Mouse (Mus musculus) limb, embryonic 13.5 days (tissue): ENCODE results near the gene Zfp184. TPM values are rescaled to one million over a fixed set of nuclear protein-coding genes. Genes with fewer than 3 reads are reported as not detected.

ENCODE experiments used
- ATAC-seq: fragments of 200-750 bp; cut with Nextera tagmentation; 2 replicates; pipeline ENCODE4 v1.8.0; 2017; ENCODE audit warnings: low read depth, moderate number of reproducible peaks, moderate TSS enrichment; ENCODE audit not compliant: low FRiP score
- H3K27ac ChIP-seq: fragments of 300-500 bp; sonication (generic); 2 replicates; pipeline ENCODE4 v1.5.1; 2015; ENCODE audit warnings: inconsistent platforms, mild to moderate bottlenecking, moderate library complexity
- H3K27me3 ChIP-seq: fragments of 300-500 bp; sonication (generic); 2 replicates; pipeline ENCODE4 v1.6.1; 2015; ENCODE audit warnings: mild to moderate bottlenecking, inconsistent platforms
- H3K36me3 ChIP-seq: fragments of 300-500 bp; sonication (generic); 2 replicates; pipeline ENCODE4 v1.6.1; 2015; ENCODE audit warnings: inconsistent platforms, mild to moderate bottlenecking, moderate library complexity
- H3K4me1 ChIP-seq: fragments of 300-500 bp; sonication (generic); 2 replicates; pipeline ENCODE4 v1.6.1; 2015; ENCODE audit warnings: inconsistent platforms
- H3K4me2 ChIP-seq: fragments of 300-500 bp; sonication (generic); replicated peaks from 2 replicates; pipeline ENCODE4 v1.6.1; 2015; ENCODE audit warnings: inconsistent platforms, mild to moderate bottlenecking, moderate library complexity
- H3K4me3 ChIP-seq: fragments of 300-500 bp; sonication (generic); 2 replicates; pipeline ENCODE4 v1.5.1; 2015; ENCODE audit warnings: moderate library complexity, mild to moderate bottlenecking, inconsistent platforms
- H3K9ac ChIP-seq: fragments of 300-500 bp; sonication (generic); 2 replicates; pipeline ENCODE4 v1.6.1; 2015; ENCODE audit warnings: mild to moderate bottlenecking, inconsistent platforms
- H3K9me3 ChIP-seq: fragments of 300-500 bp; sonication (generic); 2 replicates; pipeline ENCODE4 v1.6.1; 2016; ENCODE audit warnings: inconsistent platforms
- WGBS: fragments of 180-500 bp; shearing (Covaris S2); methylation state at CpG from one replicate; pipeline ENCODE4 v1.1.7; 2015; 5-methylcytosine and 5-hydroxymethylcytosine counted together
- polyA plus RNA-seq: library from polyadenylated mRNA; unstranded; fragments of >200 nt; fragmentation: Nextera tagmentation; extraction: Ambion mirVana; gene quantifications from 2 replicates; pipeline ENCODE4 v1.2.1, GENCODE M21; 2015

Zfp184 gene
- polyA plus RNA-seq, 1 experiment from 2014 or later, result 20.2 TPM

GRCm38 (mm10) chr13:21969269-21969668, 24.4 kb downstream of the Zfp184 start:
- Histone ChIP-seq H3K4me3 (no peak overlapping the region), H3K27ac (no peak overlapping the region), H3K9ac (no peak overlapping the region), H3K27me3 (no peaks in the 10 kb centered on the region), H3K9me3 (peaks cover 6% of the 10 kb centered on the region; the same call in 1 of the 2 replicates), H3K4me1 (no peaks in the 10 kb centered on the region), H3K4me2 (no peak overlapping the region), H3K36me3 (no peaks in the 10 kb centered on the region)
- ATAC-seq, result no peak
- 52% methylated on average over 1 of the region's 1 CpGs for WGBS

GRCm38 (mm10) chr13:21969816-21970215, 24.9 kb downstream of the Zfp184 start:
- H3K9ac ChIP-seq, result no peak overlapping the region
- no peak for ATAC-seq
- H3K27ac ChIP-seq, result no peak overlapping the region
- H3K4me2 ChIP-seq, result no peak overlapping the region
- H3K4me1 ChIP-seq, result no peaks in the 10 kb centered on the region
- no peak overlapping the region for H3K4me3 ChIP-seq
- WGBS, result 57% methylated on average over 2 of the region's 2 CpGs
- no peaks in the 10 kb centered on the region for H3K36me3 ChIP-seq
- H3K9me3 ChIP-seq, result peaks cover 6% of the 10 kb centered on the region; the same call in 1 of the 2 replicates
- H3K27me3 ChIP-seq, result no peaks in the 10 kb centered on the region

- Histone ChIP-seq H3K9me3 (peaks cover 6% of the 10 kb centered on the region; the same call in 1 of the 2 replicates), H3K4me2 (no peak overlapping the region), H3K27ac (no peak overlapping the region), H3K27me3 (no peaks in the 10 kb centered on the region), H3K4me3 (no peak overlapping the region), H3K9ac (no peak overlapping the region), H3K36me3 (no peaks in the 10 kb centered on the region), H3K4me1 (no peaks in the 10 kb centered on the region)
- no peak for ATAC-seq
- 43% methylated on average over 3 of the region's 3 CpGs for whole genome bisulfite sequencing
Observed at GRCm38 (mm10) chr13:21971641-21972040, 26.7 kb downstream of the Zfp184 start.

- no peaks in the 10 kb centered on the region for H3K4me1 ChIP-seq
- peak overlapping the region; percentile 77 for H3K9ac ChIP-seq
- H3K9me3 ChIP-seq, result no peaks in the 10 kb centered on the region
- peaks cover 4% of the 10 kb centered on the region for H3K27me3 ChIP-seq
- under 1% methylated on average over 23 of the region's 23 CpGs for WGBS
- H3K4me2 ChIP-seq, result peak overlapping the region; percentile 48
- H3K27ac ChIP-seq, result peak overlapping the region; percentile 90
- no peaks in the 10 kb centered on the region for H3K36me3 ChIP-seq
- peak; percentile 85 for ATAC-seq
- H3K4me3 ChIP-seq, result peak overlapping the region; percentile 57
Observed at GRCm38 (mm10) chr13:21974221-21974725, 29.4 kb downstream of the Zfp184 start.

GRCm38 (mm10) chr13:21974726-21975473, 30.0 kb downstream of the Zfp184 start:
- no peaks in the 10 kb centered on the region for H3K4me1 ChIP-seq
- ATAC-seq, result peak; percentile 93
- peak overlapping the region; percentile 48 for H3K4me2 ChIP-seq
- H3K27me3 ChIP-seq, result peaks cover 6% of the 10 kb centered on the region
- no peaks in the 10 kb centered on the region for H3K36me3 ChIP-seq
- 5% methylated on average over 20 of the region's 20 CpGs for WGBS
- peak overlapping the region; percentile 90 for H3K27ac ChIP-seq
- H3K9me3 ChIP-seq, result no peaks in the 10 kb centered on the region
- peak overlapping the region; percentile 57 for H3K4me3 ChIP-seq
- peak overlapping the region; percentile 77 for H3K9ac ChIP-seq

- Histone ChIP-seq H3K4me1 (peaks cover 13% of the 10 kb centered on the region; the same call in 1 of the 2 replicates), H3K4me3 (peak within 1 kb of the TSS; percentile 58), H3K27ac (0 out of 2 replicates have a peak within 1 kb of the TSS, but pooled peaks have one; percentile 22), H3K9ac (peak within 1 kb of the TSS; percentile 78), H3K4me2 (peak within 1 kb of the TSS; percentile 94), H3K27me3 (peaks cover 53% of the 10 kb centered on the region), H3K36me3 (no peaks in the 10 kb centered on the region), H3K9me3 (no peaks in the 10 kb centered on the region)
- ATAC-seq, result peak; percentile 78
- WGBS, result under 1% methylated on average over 56 of the region's 58 CpGs
Observed at GRCm38 (mm10) chr13:21980981-21981802, 36.3 kb downstream of the Zfp184 start, which contains the start of gene Pom121l2. Gene Pom121l2, plus strand, starts transcription at chr13:21981194.

GRCm38 (mm10) chr13:21981803-21982193, 36.9 kb downstream of the Zfp184 start:
- no peak overlapping the region for H3K27ac ChIP-seq
- 3% methylated on average over 17 of the region's 17 CpGs for WGBS
- H3K27me3 ChIP-seq, result peaks cover 59% of the 10 kb centered on the region
- peak overlapping the region; percentile 94 for H3K4me2 ChIP-seq
- peak overlapping the region; percentile 78 for H3K9ac ChIP-seq
- H3K36me3 ChIP-seq, result no peaks in the 10 kb centered on the region
- no peak for ATAC-seq
- H3K4me1 ChIP-seq, result peaks cover 13% of the 10 kb centered on the region; the same call in 1 of the 2 replicates
- H3K4me3 ChIP-seq, result peak overlapping the region; percentile 58
- H3K9me3 ChIP-seq, result no peaks in the 10 kb centered on the region

GRCm38 (mm10) chr13:21984486-21984885, 39.6 kb downstream of the Zfp184 start:
- WGBS, result 85% methylated on average over 2 of the region's 2 CpGs
- Histone ChIP-seq H3K27me3 (peaks cover 61% of the 10 kb centered on the region), H3K9me3 (no peaks in the 10 kb centered on the region), H3K27ac (no peak overlapping the region), H3K4me2 (no peak overlapping the region), H3K9ac (no peak overlapping the region), H3K36me3 (no peaks in the 10 kb centered on the region), H3K4me1 (peaks cover 13% of the 10 kb centered on the region; the same call in 1 of the 2 replicates), H3K4me3 (no peak overlapping the region)
- no peak for ATAC-seq

GRCm38 (mm10) chr13:21992550-21992949, 47.7 kb downstream of the Zfp184 start:
- Histone ChIP-seq H3K4me3 (no peak overlapping the region), H3K4me2 (no peak overlapping the region), H3K27ac (no peak overlapping the region), H3K9ac (no peak overlapping the region), H3K36me3 (no peaks in the 10 kb centered on the region), H3K9me3 (peaks cover 2% of the 10 kb centered on the region; the same call in 1 of the 2 replicates), H3K4me1 (peaks cover 8% of the 10 kb centered on the region), H3K27me3 (peaks cover 47% of the 10 kb centered on the region)
- no peak for ATAC-seq
- WGBS, result 83% methylated on average over 5 of the region's 5 CpGs

GRCm38 (mm10) chr13:21993957-21994738, 49.3 kb downstream of the Zfp184 start:
- H3K36me3 ChIP-seq, result no peaks in the 10 kb centered on the region
- H3K4me3 ChIP-seq, result no peak overlapping the region
- H3K4me2 ChIP-seq, result peak overlapping the region; percentile 31
- 1% methylated on average over 22 of the region's 22 CpGs for WGBS
- peaks cover 8% of the 10 kb centered on the region for H3K4me1 ChIP-seq
- H3K9ac ChIP-seq, result no peak overlapping the region
- H3K9me3 ChIP-seq, result peaks cover 2% of the 10 kb centered on the region; the same call in 1 of the 2 replicates
- peaks cover 61% of the 10 kb centered on the region for H3K27me3 ChIP-seq
- ATAC-seq, result no peak
- H3K27ac ChIP-seq, result no peak overlapping the region

- Histone ChIP-seq H3K9me3 (peaks cover 2% of the 10 kb centered on the region; the same call in 1 of the 2 replicates), H3K27ac (no peak overlapping the region), H3K27me3 (peaks cover 69% of the 10 kb centered on the region), H3K4me1 (peaks cover 8% of the 10 kb centered on the region), H3K36me3 (no peaks in the 10 kb centered on the region), H3K9ac (no peak overlapping the region), H3K4me2 (peak overlapping the region; percentile 57), H3K4me3 (peak overlapping the region; percentile 35)
- WGBS, result 3% methylated on average over 8 of the region's 8 CpGs
- ATAC-seq, result no peak
Observed at GRCm38 (mm10) chr13:21994896-21995295, 50.0 kb downstream of the Zfp184 start.
